ENCODE assay signal across 19 mouse cellular contexts in genomic region chr6:49225728-49226123, GRCm38 (mm10). TPM values are rescaled to one million over a fixed set of nuclear protein-coding genes. Genes with fewer than 3 reads are reported as not detected.
"Had no signal": no experiment of that assay in that cellular context is flagged by ENCODE, and none has a peak within 500 bp of the region (broad histone marks: within the 10 kb centered on the region; RNA-seq: fewer than 3 reads in every experiment).

No protein-coding gene starts in this region.

- H3K9me3 ChIP-seq: limb, embryonic 15.5 days; megakaryocyte, embryonic 14.5 days; midbrain, embryonic 15.5 days; neural tube, embryonic 12.5 days had no signal

- H3K4me3 ChIP-seq: limb, embryonic 15.5 days; megakaryocyte, embryonic 14.5 days; midbrain, embryonic 15.5 days; neural tube, embryonic 12.5 days had no signal

- H3K9ac ChIP-seq: limb, embryonic 15.5 days; midbrain, embryonic 15.5 days; neural tube, embryonic 12.5 days had no signal

- H3K36me3 ChIP-seq: limb, embryonic 15.5 days; midbrain, embryonic 15.5 days; neural tube, embryonic 12.5 days had no signal

- DNase-seq: kidney, adult 11 months; kidney, adult 9 months; kidney, postnatal 36 days; layer of hippocampus, adult 9-11 months; layer of hippocampus, postnatal 36 days; lung, adult 2 months; thymus, adult 18-20 months; thymus, postnatal 14 days had no signal

- H3K27me3 ChIP-seq: limb, embryonic 15.5 days; megakaryocyte, embryonic 14.5 days; midbrain, embryonic 15.5 days; neural tube, embryonic 12.5 days had no signal

- ATAC-seq: hindbrain, postnatal 0 days; lung, postnatal 0 days; midbrain, embryonic 15.5 days had no signal

- H3K4me1 ChIP-seq: midbrain, embryonic 15.5 days; neural tube, embryonic 12.5 days had no signal

- H3K27ac ChIP-seq: hindbrain, postnatal 0 days; kidney, postnatal 0 days; limb, embryonic 15.5 days; macrophage; midbrain, embryonic 15.5 days; neural tube, embryonic 12.5 days had no signal

- H3K4me2 ChIP-seq: limb, embryonic 15.5 days; midbrain, embryonic 11.5 days; midbrain, embryonic 15.5 days; neural tube, embryonic 12.5 days had no signal

RNA-seq across cellular contexts. Expression of gene Igf2bp3, which starts 11.0 kb away (rescaled TPM):
- total RNA-seq: layer of hippocampus, adult 18-20 months; layer of hippocampus, postnatal 36 days; left cerebral cortex, adult 8-10 months had no signal
